Mouse (Mus musculus): Measurements from ENCODE around the gene Nfix.

DNA sequence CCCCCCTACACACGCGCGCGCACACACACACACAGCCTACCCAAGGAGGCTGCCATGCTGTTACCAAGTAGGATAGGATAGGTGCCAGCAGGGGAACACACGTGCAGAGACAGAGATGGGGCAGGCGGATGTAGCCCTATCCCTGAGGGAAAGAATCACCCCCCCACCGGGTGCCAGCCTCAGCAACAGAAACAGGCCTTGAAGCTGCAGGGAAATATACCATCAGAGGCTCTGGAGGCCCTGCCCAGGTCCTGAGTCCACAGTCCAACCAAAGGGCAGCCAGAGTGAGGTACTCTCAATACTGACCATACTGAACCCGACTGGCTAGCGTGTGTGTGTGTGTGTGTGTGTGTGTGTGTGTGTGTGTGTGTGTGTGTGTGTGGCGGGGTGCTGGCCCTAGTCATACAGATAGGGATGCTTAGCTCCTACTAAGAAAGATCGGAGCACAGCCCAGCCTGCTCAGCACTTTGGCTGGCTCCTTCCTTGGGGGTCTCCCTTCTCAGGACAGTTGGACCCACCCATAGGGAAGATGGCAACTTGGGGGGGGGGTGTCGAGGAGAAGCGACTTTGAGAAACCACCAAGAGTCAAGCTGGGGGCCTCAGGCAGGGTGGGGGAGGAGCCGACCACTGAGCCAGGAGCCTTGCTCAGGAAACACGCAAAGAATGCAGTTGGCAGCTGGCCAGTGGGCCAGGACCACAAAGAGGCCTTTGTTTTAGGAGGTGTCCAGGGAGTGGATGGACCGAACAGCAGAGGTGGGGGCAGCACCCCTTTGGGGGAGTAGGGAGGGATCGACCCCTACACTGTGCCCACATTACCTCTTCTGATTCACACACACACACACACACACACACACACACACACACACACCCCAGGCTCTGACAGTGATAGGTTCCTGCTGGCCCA lies 56.4 kb downstream of the Nfix start:
- TF ChIP-seq CTCF (IDR thresholded peaks at IDR 0.05) (no peak), POLR2A (IDR thresholded peaks at IDR 0.05; ENCODE audit: insufficient read depth, low read depth, low read length) (no peak)

Data from heart, adult 2 months (tissue).